Mouse (Mus musculus) hindbrain, postnatal 0 days (tissue): ENCODE data around the gene Fbxo39. TPM values are rescaled to one million over a fixed set of nuclear protein-coding genes. Genes with fewer than 3 reads are reported as not detected.
"Not testable (repeated sequence)": the region's sequence is repeated elsewhere in the genome, so short reads cannot be mapped to it uniquely, and the experiment has no call there.

Source experiments
- ATAC-seq: fragments of 200-750 bp; cut with Nextera tagmentation; 2 replicates; pipeline ENCODE4 v1.8.0; 2017; ENCODE audit warnings: mild to moderate bottlenecking, moderate TSS enrichment, moderate library complexity
- DNase-seq: peaks from one replicate; pipeline ENCODE4 v3.0.0-alpha.2; 2015; ENCODE audit warnings: low spot score
- H3K27ac ChIP-seq: fragments of 300-500 bp; sonication (generic); 2 replicates; pipeline ENCODE4 v1.5.1; 2014; ENCODE audit warnings: mild to moderate bottlenecking
- H3K27me3 ChIP-seq: fragments of 300-500 bp; sonication (generic); 2 replicates; pipeline ENCODE4 v1.6.1; 2014; ENCODE audit warnings: low read length, mixed read lengths; ENCODE audit not compliant: insufficient read depth
- H3K36me3 ChIP-seq: fragments of 300-500 bp; sonication (generic); 2 replicates; pipeline ENCODE4 v1.6.1; 2014; ENCODE audit warnings: low read length, mixed read lengths; ENCODE audit not compliant: insufficient read depth
- H3K4me1 ChIP-seq: fragments of 300-500 bp; sonication (generic); 2 replicates; pipeline ENCODE4 v1.6.1; 2014; ENCODE audit warnings: antibody characterized with exemption, low read length, mixed read lengths; ENCODE audit not compliant: insufficient read depth
- H3K4me2 ChIP-seq: fragments of 300-500 bp; sonication (generic); 2 replicates; pipeline ENCODE4 v1.6.1; 2014; ENCODE audit warnings: low read depth, mild to moderate bottlenecking, low read length, moderate library complexity, mixed read lengths
- H3K4me3 ChIP-seq: fragments of 300-500 bp; sonication (generic); 2 replicates; pipeline ENCODE4 v1.5.1; 2014; ENCODE audit warnings: low read length
- H3K9ac ChIP-seq: fragments of 300-500 bp; sonication (generic); replicated peaks from 2 replicates; pipeline ENCODE4 v1.6.1; 2014; ENCODE audit warnings: mild to moderate bottlenecking, low read length, moderate library complexity, mixed read lengths
- H3K9me3 ChIP-seq: fragments of 300-500 bp; sonication (generic); 2 replicates; pipeline ENCODE4 v1.6.1; 2016; ENCODE audit warnings: low read length, mixed read lengths
- CTCF ChIP-seq: IDR thresholded peaks from 2 replicates; pipeline ENCODE4 v1.5.1; 2016; ENCODE audit warnings: antibody characterized with exemption, control low read depth, low read depth
- WGBS: fragments of 180-500 bp; shearing (Covaris S2); extraction: QIAGEN DNeasy Blood & Tissue Kit; methylation state at CpG from one replicate; pipeline ENCODE4 v1.1.7; 2014; 5-methylcytosine and 5-hydroxymethylcytosine counted together
- polyA plus RNA-seq: library from polyadenylated mRNA; unstranded; fragments of >200 nt; fragmentation: Nextera tagmentation; extraction: Ambion mirVana; gene quantifications from 2 replicates; pipeline ENCODE4 v1.2.1, GENCODE M21; 2015
- total RNA-seq: library from RNA; depleted of rRNA; stranded (reverse); fragments of >200 nt; gene quantifications from 2 replicates; pipeline ENCODE4 v1.2.3, GENCODE M21; 2014

Fbxo39 gene
- total and polyA plus RNA-seq, 2 experiments from 2014 or later = 0.42 TPM; not detected in 1

GRCm38 (mm10) chr11:72336726-72337125, 22.5 kb downstream of the Fbxo39 start:
- Histone ChIP-seq H3K4me3 (no peak overlapping the region), H3K36me3 (no peaks in the 10 kb centered on the region), H3K27ac (no peak overlapping the region), H3K27me3 (no peaks in the 10 kb centered on the region), H3K9ac (no peak overlapping the region), H3K4me1 (no peaks in the 10 kb centered on the region), H3K9me3 (no peaks in the 10 kb centered on the region), H3K4me2 (no peak overlapping the region)
- no peak for TF ChIP-seq CTCF
- 69% methylated on average over 8 of the region's 8 CpGs for WGBS
- no peak for ATAC-seq
- no peak for DNase-seq

GRCm38 (mm10) chr11:72338437-72338871, 24.2 kb downstream of the Fbxo39 start:
- Histone ChIP-seq H3K4me1 (no peaks in the 10 kb centered on the region), H3K4me2 (no peak overlapping the region), H3K36me3 (no peaks in the 10 kb centered on the region), H3K4me3 (no peak overlapping the region), H3K27ac (peak overlapping the region; percentile 22; the same call in 1 of the 2 replicates), H3K9ac (no peak overlapping the region), H3K9me3 (no peaks in the 10 kb centered on the region), H3K27me3 (no peaks in the 10 kb centered on the region)
- DNase-seq (peak; percentile 72), ATAC-seq (peak; percentile 86)
- TF ChIP-seq CTCF = no peak
- WGBS = 13% methylated on average over 5 of the region's 5 CpGs

DNA sequence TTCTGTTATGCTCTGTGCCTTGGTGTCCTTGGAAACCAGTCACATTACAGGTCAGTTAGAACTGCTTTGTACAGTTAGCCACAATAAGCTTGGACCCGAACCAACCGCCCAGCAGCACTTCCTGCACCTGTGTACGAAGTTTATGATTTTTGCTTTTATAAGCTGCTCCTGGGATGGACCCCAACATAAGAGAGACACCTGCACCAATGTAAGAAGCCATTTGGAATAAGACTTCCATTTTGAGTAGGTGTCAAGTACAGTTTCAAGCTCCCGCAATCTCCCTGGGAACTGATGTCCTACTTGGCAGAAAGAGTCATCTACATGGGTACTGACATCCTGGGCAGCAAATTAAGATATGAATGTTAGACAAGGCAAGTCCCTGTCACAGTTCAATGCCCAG, 25.5 kb downstream of the Fbxo39 start:
- ATAC-seq (no peak), DNase-seq (no peak)
- no peaks in the 10 kb centered on the region for H3K27me3 ChIP-seq
- H3K4me2 ChIP-seq = no peak overlapping the region
- H3K4me1 ChIP-seq = no peaks in the 10 kb centered on the region
- H3K36me3 ChIP-seq = no peaks in the 10 kb centered on the region
- H3K9ac ChIP-seq = no peak overlapping the region
- H3K4me3 ChIP-seq = no peak overlapping the region
- TF ChIP-seq CTCF = no peak
- no peaks in the 10 kb centered on the region for H3K9me3 ChIP-seq
- no peak overlapping the region for H3K27ac ChIP-seq
- 53% methylated on average over 4 of the region's 4 CpGs for WGBS

DNA sequence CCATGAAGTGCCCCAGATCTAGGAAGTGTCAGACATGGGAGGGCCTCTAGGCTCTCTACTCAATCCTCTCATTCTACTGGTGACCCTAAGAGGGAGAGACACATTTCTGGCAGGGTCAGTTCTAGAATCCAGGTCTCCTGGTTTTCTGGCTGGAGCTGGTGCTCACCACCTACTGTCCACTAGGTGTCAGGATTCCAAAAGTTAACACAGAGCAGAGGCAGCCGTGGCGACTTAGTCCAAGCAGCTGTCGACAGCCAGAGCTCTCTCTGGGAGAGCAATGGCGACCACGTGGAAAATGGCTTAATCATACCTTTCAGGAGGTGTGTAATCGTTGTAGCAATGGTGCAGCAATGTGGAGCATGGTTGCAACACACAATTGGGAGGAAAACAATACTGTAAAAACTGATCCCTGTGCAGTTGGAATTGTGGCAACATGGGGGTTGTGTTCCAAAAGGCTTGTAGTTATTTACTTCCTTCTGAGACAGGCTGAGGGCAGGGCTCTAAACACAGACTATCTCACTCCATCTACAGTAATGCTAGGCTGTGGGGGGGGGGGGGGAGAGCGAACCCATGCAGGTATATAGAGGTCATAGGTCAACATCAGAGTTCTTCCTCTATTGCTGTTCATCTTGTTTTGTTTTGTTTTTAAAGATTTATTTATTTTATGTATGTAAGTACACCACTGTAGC, 28.4 kb downstream of the Fbxo39 start:
- TF ChIP-seq CTCF = peak; percentile 87
- ATAC-seq (peak; percentile 76), DNase-seq (peak; percentile 89)
- Histone ChIP-seq H3K4me3 (no peak overlapping the region), H3K9me3 (no peaks in the 10 kb centered on the region), H3K36me3 (no peaks in the 10 kb centered on the region), H3K4me1 (no peaks in the 10 kb centered on the region), H3K9ac (no peak overlapping the region), H3K4me2 (peak overlapping the region; percentile 31; the same call in 1 of the 2 replicates), H3K27me3 (no peaks in the 10 kb centered on the region), H3K27ac (no peak overlapping the region)
- 9% methylated on average over 7 of the region's 7 CpGs for WGBS

DNA sequence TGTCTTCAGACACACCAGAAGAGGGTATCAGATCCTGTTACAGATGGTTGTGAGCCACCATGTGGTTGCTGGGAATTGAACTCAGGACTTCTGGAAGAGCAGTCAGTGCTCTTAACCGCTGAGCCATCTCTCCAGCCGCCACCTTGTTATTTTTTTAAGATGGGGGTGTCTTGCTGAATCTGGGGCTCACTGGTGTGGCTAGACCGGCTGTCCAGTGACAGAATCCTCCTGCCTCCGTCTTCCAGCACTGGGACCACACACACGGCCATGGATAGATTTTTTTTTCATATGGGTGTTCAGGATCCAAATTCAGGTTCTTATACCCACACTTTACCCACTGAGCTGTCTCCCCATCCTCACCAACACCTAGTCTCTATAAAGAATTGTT, 29.0 kb downstream of the Fbxo39 start:
- not testable (repeated sequence) for DNase-seq
- 89% methylated on average over 5 of the region's 5 CpGs for WGBS

GRCm38 (mm10) chr11:72343904-72344303, 29.7 kb downstream of the Fbxo39 start:
- no peak for ATAC-seq
- no peak overlapping the region for H3K4me2 ChIP-seq
- no peaks in the 10 kb centered on the region for H3K27me3 ChIP-seq
- H3K36me3 ChIP-seq = no peaks in the 10 kb centered on the region
- H3K9me3 ChIP-seq = no peaks in the 10 kb centered on the region
- DNase-seq = peak; percentile 83
- no peak overlapping the region for H3K27ac ChIP-seq
- H3K4me3 ChIP-seq = no peak overlapping the region
- no peaks in the 10 kb centered on the region for H3K4me1 ChIP-seq
- TF ChIP-seq CTCF = peak; percentile 78
- WGBS = 33% methylated on average over 8 of the region's 8 CpGs
- H3K9ac ChIP-seq = no peak overlapping the region

More for the DNA sequence above, 29.0 kb downstream of the Fbxo39 start:
- not testable (repeated sequence) for H3K9me3 ChIP-seq, H3K27ac ChIP-seq, H3K9ac ChIP-seq, H3K27me3 ChIP-seq, H3K36me3 ChIP-seq, H3K4me1 ChIP-seq, H3K4me2 ChIP-seq, H3K4me3 ChIP-seq, ATAC-seq

- Histone ChIP-seq H3K27ac (no peak overlapping the region), H3K27me3 (no peaks in the 10 kb centered on the region), H3K9me3 (no peaks in the 10 kb centered on the region), H3K36me3 (no peaks in the 10 kb centered on the region), H3K4me1 (no peaks in the 10 kb centered on the region), H3K9ac (no peak overlapping the region), H3K4me2 (no peak overlapping the region), H3K4me3 (no peak overlapping the region)
- DNase-seq (no peak), ATAC-seq (no peak)
- WGBS = 91% methylated on average over 11 of the region's 11 CpGs
- TF ChIP-seq CTCF = no peak
Measured at GRCm38 (mm10) chr11:72344486-72344885, 30.2 kb downstream of the Fbxo39 start.
